In genomic region chr6:99376721-99377120, GRCm38 (mm10) we compare ENCODE assay signal across 16 mouse cellular contexts.
DNase-seq lines count a peak whose midpoint lies in the region; ATAC-seq and TF ChIP-seq lines count a peak whose summit lies in the region.
"Had no signal": no experiment of that assay in that cellular context is flagged by ENCODE, and none has a peak within 500 bp of the region (broad histone marks: within the 10 kb centered on the region; RNA-seq: fewer than 3 reads in every experiment).

No protein-coding gene starts in this region.

- no peak for TF ChIP-seq CTCF in gastrocnemius, adult 2 months (IDR thresholded peaks at IDR 0.05)
- no peak for TF ChIP-seq CTCF in cortical plate, adult 2 months (IDR thresholded peaks at IDR 0.05; ENCODE audit: extremely low read depth, insufficient read depth, low read length)

- H3K9ac ChIP-seq in lung, embryonic 15.5 days = no peak overlapping the region
- H3K9ac ChIP-seq: embryonic facial prominence, embryonic 13.5 days; kidney, embryonic 15.5 days; limb, embryonic 12.5 days; lung, embryonic 14.5 days; neural tube, embryonic 13.5 days had no signal

- no peaks in the 10 kb centered on the region for H3K9me3 ChIP-seq in lung, embryonic 15.5 days
- H3K9me3 ChIP-seq: embryonic facial prominence, embryonic 13.5 days; kidney, embryonic 15.5 days; limb, embryonic 12.5 days; neural tube, embryonic 13.5 days had no signal

- ATAC-seq in lung, embryonic 15.5 days (ENCODE audit: borderline replicate concordance, extremely low read depth, low FRiP score, low TSS enrichment) = no peak
- ATAC-seq: inflammation-experienced regulatory T-cells, adult 6 months had no signal

- peak overlapping the region; percentile 53; the same call in 1 of the 2 replicates for H3K27ac ChIP-seq in gastrocnemius, adult 2 months
- peak overlapping the region; percentile 21; the same call in 1 of the 2 replicates for H3K27ac ChIP-seq in lung, embryonic 15.5 days
- H3K27ac ChIP-seq in cortical plate, adult 2 months (ENCODE audit: insufficient read depth, low read length) = 0 out of 2 replicates have a peak overlapping the region, but pooled peaks have one; percentile 26
- H3K27ac ChIP-seq: embryonic facial prominence, embryonic 13.5 days; limb, embryonic 12.5 days had no signal

- H3K27me3 ChIP-seq in lung, embryonic 15.5 days = no peaks in the 10 kb centered on the region
- H3K27me3 ChIP-seq: embryonic facial prominence, embryonic 13.5 days; neural tube, embryonic 13.5 days had no signal

- no peak overlapping the region for H3K4me3 ChIP-seq in gastrocnemius, adult 2 months
- no peak overlapping the region for H3K4me3 ChIP-seq in lung, embryonic 15.5 days
- no peak overlapping the region for H3K4me3 ChIP-seq in cortical plate, adult 2 months (ENCODE audit: insufficient read depth, low read length)
- H3K4me3 ChIP-seq: embryonic facial prominence, embryonic 13.5 days; kidney, embryonic 15.5 days; limb, embryonic 12.5 days; neural tube, embryonic 13.5 days had no signal

- intact Hi-C loops in gastrocnemius, adult 2 months (cut with DNase I) = loop anchor here (5.0 kb wide), 1 partner anchor 44 kb away; no protein-coding TSS in a partner anchor
- intact Hi-C loops in gastrocnemius, postnatal 36 days (cut with DNase I) = no loop called here

- peaks cover 63% of the 10 kb centered on the region for H3K4me1 ChIP-seq in lung, embryonic 15.5 days
- peaks cover 7% of the 10 kb centered on the region for H3K4me1 ChIP-seq in cortical plate, adult 2 months (ENCODE audit: control insufficient read depth, insufficient read depth, low read length)

- no peak for DNase-seq in gastrocnemius, adult 2 months
- no peak for DNase-seq in gastrocnemius, postnatal 36 days
- no peak for DNase-seq in lung, postnatal 10 days
- peak; percentile 43 for DNase-seq in layer of hippocampus, adult 9-10 months (ENCODE audit: low spot score)
- no peak for DNase-seq in adrenal gland, postnatal 36 days
- no peak for DNase-seq in cerebellum, postnatal 10 days
- DNase-seq: adrenal gland, adult 2 months; heart, postnatal 14 days; lung, embryonic 14.5 days had no signal

- H3K4me2 ChIP-seq in lung, embryonic 15.5 days = no peak overlapping the region
- H3K4me2 ChIP-seq: embryonic facial prominence, embryonic 13.5 days; kidney, embryonic 15.5 days; limb, embryonic 12.5 days; lung, embryonic 14.5 days; neural tube, embryonic 13.5 days had no signal

- no peaks in the 10 kb centered on the region for H3K36me3 ChIP-seq in lung, embryonic 15.5 days
- H3K36me3 ChIP-seq: embryonic facial prominence, embryonic 13.5 days; kidney, embryonic 15.5 days; neural tube, embryonic 13.5 days had no signal

- 74% methylated on average over 8 of the region's 8 CpGs for WGBS in lung, embryonic 15.5 days

- no peak for TF ChIP-seq POLR2A in cortical plate, adult 2 months (IDR thresholded peaks at IDR 0.05; ENCODE audit: extremely low read depth, insufficient read depth, low read length)
